Mouse (Mus musculus) embryonic facial prominence, embryonic 13.5 days (tissue): ENCODE measurements around the gene Vav2. TPM values are rescaled to one million over a fixed set of nuclear protein-coding genes. Genes with fewer than 3 reads are reported as not detected.

Experiments used
- ATAC-seq: fragments of 200-750 bp; cut with Nextera tagmentation; 2 replicates; pipeline ENCODE4 v1.8.0; 2017; ENCODE audit warnings: low read depth; ENCODE audit not compliant: insufficient number of reproducible peaks, insufficient read depth, low FRiP score, low TSS enrichment
- H3K27ac ChIP-seq: fragments of 300-500 bp; sonication (generic); 2 replicates; pipeline ENCODE4 v1.5.1; 2015; ENCODE audit warnings: moderate library complexity, mild to moderate bottlenecking, inconsistent platforms
- H3K27me3 ChIP-seq: fragments of 300-500 bp; sonication (generic); 2 replicates; pipeline ENCODE4 v1.6.1; 2015; ENCODE audit warnings: mild to moderate bottlenecking, inconsistent platforms
- H3K36me3 ChIP-seq: fragments of 300-500 bp; sonication (generic); 2 replicates; pipeline ENCODE4 v1.6.1; 2015; ENCODE audit warnings: mild to moderate bottlenecking, inconsistent platforms
- H3K4me1 ChIP-seq: fragments of 300-500 bp; sonication (generic); 2 replicates; pipeline ENCODE4 v1.6.1; 2015; ENCODE audit warnings: inconsistent platforms
- H3K4me2 ChIP-seq: fragments of 300-500 bp; sonication (generic); 2 replicates; pipeline ENCODE4 v1.6.1; 2015; ENCODE audit warnings: moderate library complexity, mild to moderate bottlenecking, inconsistent platforms
- H3K4me3 ChIP-seq: fragments of 300-500 bp; sonication (generic); 2 replicates; pipeline ENCODE4 v1.5.1; 2015; ENCODE audit warnings: mild to moderate bottlenecking, inconsistent platforms
- H3K9ac ChIP-seq: fragments of 300-500 bp; sonication (generic); 2 replicates; pipeline ENCODE4 v1.6.1; 2015; ENCODE audit warnings: mild to moderate bottlenecking, inconsistent platforms
- H3K9me3 ChIP-seq: fragments of 300-500 bp; sonication (generic); 2 replicates; pipeline ENCODE4 v1.6.1; 2016; ENCODE audit warnings: inconsistent platforms
- WGBS: fragments of 180-500 bp; shearing (Covaris S2); methylation state at CpG from one replicate; pipeline ENCODE4 v1.1.7; 2015; ENCODE audit warnings: mixed read lengths; 5-methylcytosine and 5-hydroxymethylcytosine counted together
- polyA plus RNA-seq: library from polyadenylated mRNA; unstranded; fragments of >200 nt; fragmentation: Nextera tagmentation; extraction: Ambion mirVana; gene quantifications from 2 replicates; pipeline ENCODE4 v1.2.1, GENCODE M21; 2015

Vav2 gene
- polyA plus RNA-seq, 1 experiment from 2014 or later = 5.2 TPM

DNA sequence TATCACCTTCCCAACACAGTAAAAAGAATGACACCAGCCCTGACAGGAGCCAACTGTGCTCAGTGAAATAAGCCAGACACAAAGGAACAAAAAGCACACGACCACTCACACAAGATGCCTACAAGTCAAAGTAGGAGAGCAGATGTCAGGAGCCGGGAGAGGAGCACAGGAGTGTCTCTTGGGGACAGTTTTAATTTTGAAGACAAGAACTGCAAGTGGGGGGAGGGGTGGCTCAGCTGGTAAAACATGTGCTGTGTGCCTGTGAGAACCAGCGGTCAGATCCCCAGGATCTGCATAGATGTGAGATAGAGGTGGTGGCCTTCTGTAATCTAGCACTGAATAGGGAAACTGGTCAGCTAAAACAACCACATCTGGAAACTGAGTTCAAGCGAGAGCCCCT, 71.1 kb downstream of the Vav2 start:
- no peaks in the 10 kb centered on the region for H3K27me3 ChIP-seq
- H3K4me1 ChIP-seq = peaks cover 6% of the 10 kb centered on the region; the same call in 1 of the 2 replicates
- peaks cover 7% of the 10 kb centered on the region for H3K36me3 ChIP-seq
- peaks cover 4% of the 10 kb centered on the region for H3K9me3 ChIP-seq
- 43% methylated on average over 4 of the region's 4 CpGs for WGBS
- no peak for ATAC-seq
- H3K9ac ChIP-seq = no peak overlapping the region
- no peak overlapping the region for H3K27ac ChIP-seq
- H3K4me3 ChIP-seq = no peak overlapping the region
- no peak overlapping the region for H3K4me2 ChIP-seq

DNA sequence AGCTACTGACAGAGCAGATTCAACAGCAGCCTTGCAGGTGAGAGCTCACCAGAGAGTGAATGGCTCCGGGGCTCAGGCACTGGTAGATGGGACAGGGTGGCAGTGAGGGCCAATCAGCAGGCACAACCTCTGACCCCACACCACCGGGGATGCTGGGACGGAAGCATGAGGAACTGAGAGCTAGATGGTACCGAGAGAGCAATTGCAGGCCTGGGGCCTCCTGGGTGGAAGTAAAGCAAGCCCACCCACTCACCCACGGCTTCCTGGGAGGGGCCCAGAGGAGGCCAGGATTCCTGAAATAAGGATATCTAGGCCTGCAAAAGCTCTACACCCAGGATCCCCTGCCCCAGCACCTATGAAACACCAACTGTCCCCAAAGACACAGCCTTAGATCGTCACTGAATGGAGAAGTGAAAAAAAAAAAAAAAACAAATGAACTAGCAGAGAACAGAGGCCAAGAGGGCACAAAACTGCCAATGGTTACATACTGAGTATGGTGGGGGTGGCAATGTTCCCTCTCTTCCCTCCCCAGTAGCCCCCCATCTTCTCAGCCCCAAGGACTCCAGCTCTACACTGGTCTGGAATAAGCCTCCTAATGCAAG, 72.1 kb downstream of the Vav2 start:
- WGBS = 71% methylated on average over 6 of the region's 6 CpGs
- ATAC-seq = no peak

DNA sequence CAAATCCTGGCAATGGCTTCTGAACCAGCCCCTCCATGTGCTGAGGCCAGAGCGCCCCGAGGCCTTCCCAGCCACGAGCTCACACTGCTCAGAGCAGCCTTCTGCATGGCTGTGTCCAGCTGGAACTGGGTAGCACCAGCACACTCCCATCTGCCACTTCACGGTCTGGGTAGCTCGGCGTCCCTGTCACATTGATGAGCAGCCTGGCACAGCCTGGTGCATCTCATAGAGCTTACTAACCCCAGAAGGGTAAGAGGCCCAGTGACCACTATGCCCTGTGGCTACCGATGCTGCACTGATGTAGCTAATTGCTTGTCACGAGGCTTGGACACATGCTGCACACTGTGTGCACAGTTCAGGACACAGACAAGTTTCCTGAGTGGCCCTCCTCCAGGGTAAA, 74.1 kb downstream of the Vav2 start:
- H3K9ac ChIP-seq = no peak overlapping the region
- peaks cover 20% of the 10 kb centered on the region for H3K36me3 ChIP-seq
- H3K27me3 ChIP-seq = no peaks in the 10 kb centered on the region
- peaks cover 4% of the 10 kb centered on the region for H3K9me3 ChIP-seq
- peaks cover 6% of the 10 kb centered on the region; the same call in 1 of the 2 replicates for H3K4me1 ChIP-seq
- H3K27ac ChIP-seq = no peak overlapping the region
- WGBS = 82% methylated on average over 8 of the region's 8 CpGs
- no peak overlapping the region for H3K4me3 ChIP-seq
- H3K4me2 ChIP-seq = no peak overlapping the region
- ATAC-seq = no peak

More for the DNA sequence above, 72.1 kb downstream of the Vav2 start:
- H3K4me3 ChIP-seq = no peak overlapping the region
- no peak overlapping the region for H3K4me2 ChIP-seq
- H3K27me3 ChIP-seq = no peaks in the 10 kb centered on the region
- H3K36me3 ChIP-seq = peaks cover 17% of the 10 kb centered on the region
- H3K4me1 ChIP-seq = peaks cover 6% of the 10 kb centered on the region; the same call in 1 of the 2 replicates
- no peak overlapping the region for H3K9ac ChIP-seq
- peaks cover 4% of the 10 kb centered on the region for H3K9me3 ChIP-seq
- no peak overlapping the region for H3K27ac ChIP-seq

DNA sequence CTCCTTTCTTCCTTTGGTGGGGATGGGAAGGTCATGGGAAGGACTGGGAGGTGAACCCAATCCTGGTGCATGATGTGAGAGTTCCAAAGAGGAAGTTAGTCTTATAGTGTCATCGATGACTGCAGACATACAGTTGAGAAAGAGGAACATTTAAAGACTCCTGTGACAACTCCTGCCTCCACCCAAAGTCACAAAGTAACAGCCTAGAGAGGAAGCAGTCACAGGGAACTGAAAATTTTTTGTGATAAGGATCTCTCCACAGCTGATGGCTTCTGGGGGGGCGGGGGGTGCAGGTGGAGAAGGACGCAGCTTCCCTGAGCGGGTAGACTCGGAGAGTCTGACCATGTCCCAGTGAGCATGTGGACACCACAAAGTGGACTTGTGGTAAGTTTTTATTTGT, 76.5 kb downstream of the Vav2 start:
- peaks cover 4% of the 10 kb centered on the region; the same call in 1 of the 2 replicates for H3K4me1 ChIP-seq
- 95% methylated on average over 5 of the region's 5 CpGs for WGBS
- no peak overlapping the region for H3K9ac ChIP-seq
- no peak overlapping the region for H3K27ac ChIP-seq
- H3K4me3 ChIP-seq = no peak overlapping the region
- no peaks in the 10 kb centered on the region for H3K27me3 ChIP-seq
- no peak overlapping the region for H3K4me2 ChIP-seq
- ATAC-seq = no peak
- H3K9me3 ChIP-seq = peaks cover 4% of the 10 kb centered on the region
- peaks cover 20% of the 10 kb centered on the region for H3K36me3 ChIP-seq

DNA sequence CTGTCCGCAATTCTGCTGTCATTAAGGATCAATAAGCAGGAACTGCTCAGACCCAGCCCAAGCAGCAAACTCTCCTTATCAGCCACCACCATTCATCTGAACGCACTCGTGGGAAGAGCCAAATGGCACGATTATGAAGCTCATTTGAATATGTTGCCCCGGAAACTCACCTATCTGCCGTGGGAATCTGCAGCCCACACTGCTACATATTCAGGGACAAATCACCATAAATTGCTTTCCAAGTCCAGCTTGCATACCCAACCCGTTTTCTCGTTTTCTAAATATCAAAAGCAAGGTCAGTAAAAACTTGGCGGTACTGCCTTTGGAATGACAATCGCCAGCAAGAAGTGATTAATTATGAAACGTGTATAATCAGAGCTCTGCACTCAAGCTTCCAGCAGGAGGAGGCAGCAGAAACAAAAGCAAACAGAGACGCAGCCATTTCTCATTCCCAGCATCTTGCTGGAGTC, 82.8 kb downstream of the Vav2 start:
- no peak overlapping the region for H3K27ac ChIP-seq
- no peak for ATAC-seq
- no peak overlapping the region for H3K4me2 ChIP-seq
- no peaks in the 10 kb centered on the region for H3K27me3 ChIP-seq
- WGBS = 75% methylated on average over 12 of the region's 12 CpGs
- no peak overlapping the region for H3K9ac ChIP-seq
- H3K36me3 ChIP-seq = no peaks in the 10 kb centered on the region
- peaks cover 7% of the 10 kb centered on the region for H3K4me1 ChIP-seq
- no peaks in the 10 kb centered on the region for H3K9me3 ChIP-seq
- H3K4me3 ChIP-seq = no peak overlapping the region

DNA sequence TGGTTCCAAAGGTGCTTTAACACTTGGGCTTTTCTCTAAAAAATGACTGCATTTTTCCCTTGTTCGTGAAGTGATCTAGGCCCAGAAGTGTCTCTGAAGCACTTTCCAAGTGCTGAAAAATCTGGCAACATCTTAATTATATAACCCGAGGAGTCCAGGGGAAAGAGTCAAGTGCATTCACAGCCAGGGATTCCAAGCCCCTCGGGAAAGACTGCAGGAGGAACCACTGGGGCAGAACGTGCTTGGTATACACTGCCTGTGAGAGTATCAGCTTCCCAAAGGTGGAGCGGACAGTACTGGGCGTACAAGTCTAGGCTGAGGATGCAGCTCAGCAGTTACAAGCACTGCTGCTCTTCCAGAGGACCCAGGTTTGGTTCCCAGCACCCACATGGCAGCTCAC, 86.2 kb downstream of the Vav2 start:
- Histone ChIP-seq H3K4me1 (peaks cover 22% of the 10 kb centered on the region), H3K9me3 (no peaks in the 10 kb centered on the region), H3K9ac (no peak overlapping the region), H3K27ac (no peak overlapping the region), H3K27me3 (no peaks in the 10 kb centered on the region), H3K4me2 (no peak overlapping the region), H3K4me3 (no peak overlapping the region), H3K36me3 (no peaks in the 10 kb centered on the region)
- WGBS = 83% methylated on average over 6 of the region's 6 CpGs
- ATAC-seq = no peak

DNA sequence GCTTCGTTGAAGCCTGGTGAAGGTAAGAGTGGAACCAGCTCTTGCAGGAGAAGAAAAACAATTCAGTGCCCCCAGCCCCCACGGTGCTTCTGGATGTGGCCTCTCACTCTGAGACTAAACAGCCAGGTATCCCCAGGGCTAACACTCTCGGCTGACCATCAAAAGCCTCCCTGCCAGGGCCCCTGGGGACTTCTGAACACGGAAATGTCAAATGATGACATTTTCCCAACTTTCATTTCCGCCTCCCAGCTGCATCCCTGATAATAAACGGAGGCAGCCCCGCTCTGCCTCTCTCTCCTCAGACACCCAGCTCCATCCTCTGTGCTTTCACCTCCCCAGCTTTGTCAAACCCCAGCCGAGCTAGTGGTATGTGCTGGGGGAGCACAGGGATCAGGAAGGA, 87.8 kb downstream of the Vav2 start:
- Histone ChIP-seq H3K27me3 (no peaks in the 10 kb centered on the region), H3K4me2 (no peak overlapping the region), H3K9me3 (no peaks in the 10 kb centered on the region), H3K36me3 (no peaks in the 10 kb centered on the region), H3K4me3 (no peak overlapping the region), H3K27ac (no peak overlapping the region), H3K9ac (no peak overlapping the region), H3K4me1 (peaks cover 22% of the 10 kb centered on the region)
- WGBS = 49% methylated on average over 8 of the region's 8 CpGs
- ATAC-seq = no peak

DNA sequence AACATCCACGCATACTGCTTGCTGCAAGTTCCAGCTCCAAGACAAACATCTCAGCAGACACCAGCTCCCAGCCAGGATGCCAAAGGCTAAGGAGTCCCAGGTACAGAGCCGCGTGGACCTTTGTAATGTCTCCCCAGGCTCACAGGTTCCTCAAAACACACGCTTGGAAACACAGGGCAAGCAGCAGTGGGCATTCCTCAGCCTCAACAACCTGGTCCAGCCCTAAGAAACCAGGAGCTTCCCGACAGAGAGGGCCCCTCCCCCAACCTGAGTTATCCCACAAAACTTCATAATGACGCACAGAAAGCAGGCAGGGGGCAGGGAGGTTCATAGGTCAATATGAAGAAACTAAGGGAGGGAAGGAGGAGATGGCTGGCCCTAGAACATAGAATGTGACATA, 89.6 kb downstream of the Vav2 start:
- Histone ChIP-seq H3K36me3 (no peaks in the 10 kb centered on the region), H3K4me1 (peaks cover 33% of the 10 kb centered on the region), H3K4me2 (no peak overlapping the region), H3K27ac (no peak overlapping the region), H3K4me3 (no peak overlapping the region), H3K9ac (no peak overlapping the region), H3K27me3 (no peaks in the 10 kb centered on the region), H3K9me3 (no peaks in the 10 kb centered on the region)
- 54% methylated on average over 6 of the region's 6 CpGs for WGBS
- ATAC-seq = no peak

DNA sequence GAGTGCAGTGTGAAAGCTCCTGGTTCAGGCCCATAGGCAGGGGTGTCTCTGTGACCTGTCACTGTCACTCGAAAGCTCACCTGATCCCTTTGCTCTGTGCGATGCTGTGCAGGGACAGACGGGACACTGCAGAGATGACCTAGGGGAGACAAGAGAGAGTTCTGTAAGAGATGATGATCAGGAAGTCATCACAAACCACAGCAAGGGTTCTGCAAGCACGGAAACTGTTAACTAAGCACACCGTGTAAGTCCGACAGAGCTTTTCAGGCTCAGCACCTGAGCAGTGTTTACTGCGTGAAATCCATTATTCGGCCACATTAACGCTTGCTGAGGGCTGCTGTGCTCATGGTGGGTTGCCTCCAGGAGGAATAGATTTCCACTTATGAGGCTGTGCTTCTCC, 90.2 kb downstream of the Vav2 start:
- Histone ChIP-seq H3K4me3 (no peak overlapping the region), H3K4me2 (no peak overlapping the region), H3K4me1 (peaks cover 35% of the 10 kb centered on the region), H3K27ac (no peak overlapping the region), H3K27me3 (no peaks in the 10 kb centered on the region), H3K36me3 (no peaks in the 10 kb centered on the region), H3K9ac (no peak overlapping the region), H3K9me3 (no peaks in the 10 kb centered on the region)
- ATAC-seq = no peak
- 66% methylated on average over 9 of the region's 9 CpGs for whole genome bisulfite sequencing

DNA sequence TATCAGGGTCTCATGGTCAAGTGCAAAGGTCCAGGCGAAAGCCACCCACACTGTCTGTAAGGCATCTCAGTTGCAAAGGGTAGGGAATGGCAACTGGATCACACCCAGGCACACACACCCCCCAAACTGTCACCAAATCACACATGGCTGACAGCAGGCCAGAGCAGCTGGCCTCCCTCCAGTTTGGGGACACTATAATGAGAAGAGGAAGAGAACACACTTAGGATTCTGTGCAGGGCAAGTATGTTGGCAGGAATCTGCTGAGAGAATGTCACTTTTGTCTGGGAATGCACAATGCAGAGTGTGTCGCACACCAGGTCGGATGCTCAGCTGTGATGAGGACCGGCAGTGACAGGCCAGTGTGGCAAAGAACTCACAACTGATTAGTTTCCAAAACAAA, 92.0 kb downstream of the Vav2 start:
- H3K36me3 ChIP-seq = no peaks in the 10 kb centered on the region
- no peak overlapping the region for H3K9ac ChIP-seq
- 82% methylated on average over 4 of the region's 4 CpGs for WGBS
- no peak overlapping the region for H3K4me2 ChIP-seq
- no peaks in the 10 kb centered on the region for H3K27me3 ChIP-seq
- no peak overlapping the region for H3K4me3 ChIP-seq
- no peaks in the 10 kb centered on the region for H3K9me3 ChIP-seq
- ATAC-seq = no peak
- H3K27ac ChIP-seq = no peak overlapping the region
- peaks cover 35% of the 10 kb centered on the region for H3K4me1 ChIP-seq

DNA sequence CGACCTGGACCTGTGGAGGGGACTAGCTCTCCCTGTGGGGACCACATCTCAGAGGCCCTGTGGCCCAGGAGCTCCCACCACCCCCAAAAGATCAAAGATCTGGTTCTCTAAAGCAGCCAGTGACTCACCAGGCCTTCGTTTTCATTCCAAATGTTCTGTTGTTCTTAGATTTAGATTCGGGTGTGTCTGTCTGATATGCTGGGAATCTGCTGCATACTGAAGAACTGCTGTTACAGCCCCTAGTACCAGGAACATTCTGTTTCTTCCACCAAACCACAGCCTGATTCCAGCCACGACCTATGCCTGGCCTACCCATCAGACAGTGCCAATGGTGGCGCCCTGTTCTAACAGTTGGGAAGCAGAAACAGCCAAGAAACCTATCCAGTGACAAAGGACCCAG, 95.3 kb downstream of the Vav2 start:
- Histone ChIP-seq H3K4me2 (no peak overlapping the region), H3K4me1 (peaks cover 23% of the 10 kb centered on the region), H3K27ac (no peak overlapping the region), H3K36me3 (no peaks in the 10 kb centered on the region), H3K27me3 (no peaks in the 10 kb centered on the region), H3K9ac (no peak overlapping the region), H3K9me3 (no peaks in the 10 kb centered on the region), H3K4me3 (no peak overlapping the region)
- no peak for ATAC-seq
- WGBS = 82% methylated on average over 5 of the region's 5 CpGs

DNA sequence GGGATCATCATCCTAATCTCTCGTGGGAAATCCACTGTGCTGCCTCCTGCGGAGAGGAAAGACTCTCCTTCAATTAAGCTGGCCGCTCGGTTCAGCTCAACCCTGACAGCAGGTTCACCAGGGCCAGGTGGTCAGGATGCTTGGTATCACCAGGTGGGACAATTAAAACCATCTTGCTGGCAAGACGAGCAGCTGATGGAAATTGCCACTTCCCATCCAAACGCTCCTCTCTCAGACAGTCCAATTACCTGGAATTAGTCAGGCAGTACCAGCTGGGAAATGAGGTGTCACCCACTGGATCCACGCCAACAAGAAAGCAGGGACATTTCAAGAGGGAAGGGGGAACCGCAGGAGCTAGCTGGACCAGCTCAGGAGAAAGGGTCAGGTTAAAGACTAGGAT, 96.4 kb downstream of the Vav2 start:
- Histone ChIP-seq H3K36me3 (no peaks in the 10 kb centered on the region), H3K27ac (no peak overlapping the region), H3K27me3 (no peaks in the 10 kb centered on the region), H3K4me2 (no peak overlapping the region), H3K9ac (no peak overlapping the region), H3K4me3 (no peak overlapping the region), H3K9me3 (no peaks in the 10 kb centered on the region), H3K4me1 (peaks cover 26% of the 10 kb centered on the region; the same call in 1 of the 2 replicates)
- ATAC-seq = no peak
- 63% methylated on average over 8 of the region's 8 CpGs for WGBS
